Mouse (Mus musculus): ENCODE data around the gene Camp. TPM values are rescaled to one million over a fixed set of nuclear protein-coding genes. Genes with fewer than 3 reads are reported as not detected.
"Not testable (repeated sequence)": the region's sequence is repeated elsewhere in the genome, so short reads cannot be mapped to it uniquely, and the experiment has no call there.

Gene Camp
- total RNA-seq, 2 experiments from 2014 or later, result not detected

DNA sequence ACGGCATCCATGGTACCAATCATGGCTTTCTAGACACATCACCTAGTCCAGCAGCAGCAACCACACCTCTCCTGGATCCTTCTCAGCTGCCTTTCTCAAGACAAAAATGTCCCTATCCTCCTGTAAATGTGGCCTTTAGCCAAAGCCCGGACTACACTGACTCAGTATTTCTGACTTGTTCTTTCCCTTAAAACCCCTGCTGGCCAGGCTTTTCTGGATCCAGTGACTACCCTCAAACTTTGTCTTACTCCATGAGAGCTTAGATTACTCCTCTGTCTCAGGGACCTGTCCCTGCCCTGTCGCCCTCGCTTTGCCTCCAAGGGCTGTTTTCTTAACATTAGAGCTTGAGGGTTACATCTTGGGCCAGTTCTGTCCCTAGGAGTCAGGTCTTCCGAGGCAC lies 682 bp upstream of the Camp start:
- DNase-seq, result peak in 1 of 2 experiments; percentile 13

GRCm38 (mm10) chr9:109833088-109833412 lies 16.4 kb downstream of the Camp start:
- no peak for DNase-seq

DNA sequence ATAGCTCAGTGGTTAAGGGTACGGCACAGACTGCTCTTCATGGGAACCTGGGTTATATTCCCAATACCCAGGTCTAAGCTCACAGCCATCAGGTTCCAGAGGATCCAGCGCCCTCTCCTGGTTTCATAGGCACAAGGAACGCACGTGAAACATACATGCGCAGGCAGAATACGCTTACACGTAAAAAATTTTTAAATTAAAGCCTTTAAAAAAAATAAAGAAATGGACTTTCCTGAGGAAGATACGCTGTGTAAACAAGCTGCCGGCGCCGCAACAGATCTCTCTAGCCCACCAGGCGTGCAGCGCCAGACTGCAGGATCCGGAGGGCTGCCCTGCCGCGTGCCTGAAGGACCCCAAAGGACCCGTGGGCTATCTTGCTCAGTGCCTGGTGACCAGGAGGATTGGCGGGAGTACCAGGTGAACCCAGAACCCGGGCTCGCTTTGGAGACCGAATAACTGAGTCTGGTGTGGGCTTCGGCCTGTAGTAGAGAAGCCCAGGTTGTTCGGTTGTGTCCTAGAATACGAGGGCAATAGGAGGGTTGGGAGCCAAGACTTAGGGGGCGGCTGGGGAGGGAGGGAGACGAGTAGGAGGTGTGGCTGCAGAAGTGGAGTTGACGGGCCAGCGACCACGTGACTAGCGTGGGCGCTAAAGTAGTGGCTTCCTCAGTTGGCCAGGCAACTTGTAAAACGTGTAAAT lies 16.9 kb downstream of the Camp start, which contains the start of gene Nme6:
TSS of gene Nme6 (plus strand) at position 359 of the 697 bp plus-strand sequence.
- DNase-seq, result peak; percentile 86 to 93

DNA sequence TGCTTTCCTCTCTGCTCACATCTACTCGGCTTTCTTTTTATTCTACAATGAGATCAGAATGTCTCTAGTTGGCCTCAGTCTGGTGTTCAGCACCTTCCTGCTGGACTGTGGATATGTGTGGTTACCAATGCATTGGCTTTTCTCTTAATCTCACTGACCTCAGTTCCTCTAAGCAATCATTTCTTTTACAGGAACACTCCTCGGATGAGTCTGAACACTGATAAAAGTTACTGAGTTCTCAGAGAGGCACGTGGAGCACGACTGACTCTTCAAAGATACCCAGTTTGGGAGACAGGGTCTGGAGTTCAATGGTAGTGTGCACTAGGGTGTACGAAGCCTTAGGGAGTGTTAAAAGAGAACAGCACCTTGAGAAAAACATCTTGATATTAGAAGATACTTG lies 23.2 kb downstream of the Camp start:
- no peak for DNase-seq

DNA sequence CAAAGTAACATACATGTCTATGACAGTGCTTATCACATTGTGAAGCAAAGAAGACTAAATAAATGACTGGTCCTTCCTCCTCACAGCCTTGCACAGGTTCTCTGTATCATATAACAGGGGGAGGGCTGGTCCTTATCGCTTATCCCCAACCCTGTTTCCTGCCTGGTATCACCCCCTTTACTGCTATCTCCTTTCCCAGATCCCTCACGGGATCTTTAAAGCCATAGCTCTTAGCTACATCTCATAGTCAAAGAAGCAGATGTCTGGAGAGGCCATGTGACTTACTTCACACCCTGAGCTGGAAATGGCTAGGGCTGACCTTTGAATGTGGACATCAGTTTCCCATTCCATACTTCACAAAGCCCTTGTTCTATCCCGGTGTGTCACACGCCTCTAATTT lies 23.7 kb downstream of the Camp start:
- DNase-seq, result no peak

GRCm38 (mm10) chr9:109816341-109816740 lies 33.1 kb downstream of the Camp start:
- DNase-seq, result no peak

DNA sequence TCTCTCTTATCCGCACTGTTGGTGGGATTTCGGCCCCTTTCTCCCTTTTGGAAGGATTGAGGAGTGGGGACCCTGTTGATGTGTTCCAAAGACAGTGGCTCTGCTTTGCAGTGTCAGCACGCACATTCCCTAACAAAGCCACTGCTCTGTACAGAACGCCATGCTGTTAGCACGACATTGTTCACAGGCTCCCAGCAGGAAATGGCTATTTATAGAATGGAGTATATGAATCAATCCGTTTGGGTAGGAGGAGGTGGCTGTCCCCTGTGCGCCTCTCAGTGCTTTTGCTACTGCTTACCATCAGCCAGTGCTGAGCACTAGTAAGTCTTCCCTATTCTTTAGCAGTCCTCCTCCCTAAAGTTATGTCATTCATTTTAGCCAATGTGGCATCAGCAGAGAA lies 36.0 kb downstream of the Camp start:
- no peak for DNase-seq

- DNase-seq, result no peak
Measured at GRCm38 (mm10) chr9:109811980-109812379, 37.4 kb downstream of the Camp start, which contains the start of gene Spink8. Gene Spink8, plus strand, starts transcription at chr9:109812280.

GRCm38 (mm10) chr9:109807898-109808297 lies 41.5 kb downstream of the Camp start:
- DNase-seq, result no peak

DNA sequence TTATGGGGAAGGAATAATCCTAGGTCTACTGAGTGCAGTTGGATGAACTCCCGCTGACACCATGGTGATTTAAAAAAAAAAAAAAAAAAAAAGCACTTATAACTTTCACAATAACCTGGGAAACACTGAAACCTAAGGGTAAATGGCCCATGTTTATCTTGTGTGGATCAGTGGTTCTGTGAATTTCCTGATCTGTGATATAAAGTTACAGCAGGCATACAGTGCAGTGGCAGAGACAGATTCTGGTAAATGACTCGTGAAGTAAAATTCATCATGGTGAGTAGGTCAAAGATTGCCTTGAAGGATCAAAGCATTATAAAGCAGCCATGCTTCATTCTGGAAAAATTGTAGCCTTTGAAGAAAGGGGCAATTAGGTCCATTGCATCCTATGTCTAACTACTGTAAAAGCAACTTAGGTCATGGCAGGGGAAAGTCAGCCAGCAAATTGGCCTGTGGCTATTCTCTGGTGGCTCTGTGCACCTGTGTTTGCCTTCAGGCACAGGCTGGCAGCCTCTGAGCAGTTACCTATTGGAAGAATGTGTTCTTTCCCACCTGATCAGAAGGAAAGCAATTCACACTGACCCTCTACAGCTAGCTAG lies 42.6 kb downstream of the Camp start:
- DNase-seq, result no peak

DNA sequence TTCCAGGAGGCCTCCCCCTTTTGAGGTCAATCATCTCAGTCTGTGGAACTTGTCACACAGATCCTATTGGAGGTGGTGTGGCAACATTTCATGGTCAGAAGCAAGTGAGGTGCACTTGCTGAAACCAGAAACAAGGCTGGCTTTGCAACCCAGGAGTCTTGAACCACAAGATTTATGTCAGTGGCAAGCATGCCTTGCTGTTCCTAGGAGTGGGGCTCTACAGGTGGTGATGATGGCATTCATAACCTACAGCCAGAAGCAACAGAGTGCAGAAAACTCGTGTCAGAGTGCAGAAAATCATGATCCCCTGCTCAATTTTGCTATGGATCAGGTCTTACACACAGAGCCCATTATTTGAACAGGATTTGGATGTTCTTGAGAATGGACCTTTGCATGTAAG lies 43.2 kb downstream of the Camp start:
- no peak for DNase-seq

- not testable (repeated sequence) for DNase-seq
Measured at GRCm38 (mm10) chr9:109805596-109805995, 43.8 kb downstream of the Camp start.

GRCm38 (mm10) chr9:109798051-109798450 lies 51.4 kb downstream of the Camp start:
- peak in 1 of 2 experiments; percentile 7 for DNase-seq

Small RNAs within 50 kb of the gene (microRNA-seq; reads per million reads assigned to microRNA genes)
- gene Mir7089, result 0.27 to 0.38 reads per million in 2 experiments

Other genes starting within 250 kb of the Camp start
- not detected for gene Fbxw24, start 223.6 kb downstream of the Camp start, total RNA-seq (2021)
- gene Fbxw25, start 185.0 kb downstream of the Camp start, total RNA-seq (2021), result not detected
- gene Fbxw18, start 146.9 kb downstream of the Camp start, total RNA-seq (2021), result not detected
- gene Fbxw26, start 103.5 kb downstream of the Camp start, total RNA-seq (2021), result not detected
- gene Fbxw27, start 58.9 kb downstream of the Camp start, total RNA-seq (2021), result not detected
- not detected for gene Spink8, start 37.3 kb downstream of the Camp start, total RNA-seq (2021)
- gene Nme6, start 16.9 kb downstream of the Camp start, total RNA-seq (2021), result 10 to 100 TPM; 23.4 to 25.3 TPM
- gene Cdc25a, start 26.0 kb upstream of the Camp start, total RNA-seq (2021), result 1 to 10 TPM; 4.7 to 5.3 TPM
- gene Map4, start 81.8 kb upstream of the Camp start, total RNA-seq (2021), result 100 to 1,000 TPM; 314 to 326 TPM